Mouse (Mus musculus): ENCODE results near the gene Dst. TPM values are rescaled to one million over a fixed set of nuclear protein-coding genes. Genes with fewer than 3 reads are reported as not detected.
"Not testable (repeated sequence)": the region's sequence is repeated elsewhere in the genome, so short reads cannot be mapped to it uniquely, and the experiment has no call there.

The Dst gene
- total and polyA plus RNA-seq, 3 experiments = 9.1 to 28.0 (median 20.5) TPM

DNA sequence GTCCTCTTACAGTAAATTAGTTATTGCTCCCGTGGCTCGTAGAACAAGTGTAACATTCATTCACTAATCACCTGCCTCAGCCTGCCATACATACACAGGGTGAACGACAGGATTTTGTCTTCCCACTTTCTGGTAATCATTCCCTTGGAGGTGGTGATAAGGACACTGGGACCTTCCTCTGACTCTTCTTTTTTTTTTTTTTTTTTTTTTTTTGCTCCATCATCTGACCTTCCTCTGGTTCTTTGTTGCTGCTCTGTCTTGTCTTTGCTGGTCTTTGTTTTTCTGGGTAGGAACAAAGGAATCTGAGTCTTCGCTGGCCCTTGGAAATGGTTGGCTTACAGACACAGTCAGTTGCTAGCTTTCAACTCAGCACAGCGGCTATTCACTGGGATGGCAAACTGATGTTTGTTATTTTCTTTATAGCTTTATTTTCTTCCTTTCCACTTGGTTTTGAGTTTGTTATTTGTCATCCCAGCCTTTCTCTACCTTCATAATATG, 157.6 kb downstream of the Dst start:
- in situ Hi-C loops (cut with MboI; ENCODE audit: low pct_ligation_motif_present, low pct_unique_long_range_greater_than_20kb, low sequenced_read_pairs) (loop anchor here (5.0 kb wide), 1 partner anchor 33 kb away; no protein-coding TSS in a partner anchor), dilution Hi-C loops (cut with MboI; ENCODE audit: extremely low pct_ligation_motif_present, extremely low pct_unique_long_range_greater_than_20kb, low sequenced_read_pairs) (no loop called here)
- peaks cover 0 to 14% of the 10 kb centered on the region in 2 experiments; a peak in 2 of 4 replicates for H3K4me1 ChIP-seq (ENCODE audit: control insufficient read depth in 1 of 2, insufficient read depth in 2 of 2)
- no peak for DNase-seq (ENCODE audit: extremely low read depth)
- peaks cover 0 to 2% of the 10 kb centered on the region in 2 experiments for H3K36me3 ChIP-seq (replicated peaks in 1 of 2; ENCODE audit: control insufficient read depth in 1 of 2, insufficient read depth in 1 of 2, low read length in 1 of 2)
- H3K27me3 ChIP-seq (replicated peaks) = no peaks in the 10 kb centered on the region
- H3K79me2 ChIP-seq (replicated peaks; ENCODE audit: control insufficient read depth, extremely low read depth, insufficient read depth, poor library complexity, severe bottlenecking) = no peaks in the 10 kb centered on the region
- no peaks in the 10 kb centered on the region for H3K9me3 ChIP-seq (replicated peaks; ENCODE audit: low read length)
- no peak overlapping the region for H3K27ac ChIP-seq (ENCODE audit: insufficient read depth, low read depth)
- H3K9ac ChIP-seq (ENCODE audit: insufficient read depth, low read depth) = no peak overlapping the region
- H3K4me3 ChIP-seq (replicated peaks in 1 of 3; ENCODE audit: low read depth in 2 of 3, low read length in 2 of 3, poor library complexity in 1 of 3) = no peak overlapping the region
- TF ChIP-seq ZNF384 (IDR thresholded peaks at IDR 0.05; ENCODE audit: low read depth, low read length) = peak; percentile 34; the same call in 1 of the 2 replicates
- TF ChIP-seq PAX5 (IDR thresholded peaks at IDR 0.05; ENCODE audit: low read length) = no peak
- H3K4me2 ChIP-seq (ENCODE audit: insufficient read depth, low read depth, poor library complexity, severe bottlenecking) = no peak overlapping the region

DNA sequence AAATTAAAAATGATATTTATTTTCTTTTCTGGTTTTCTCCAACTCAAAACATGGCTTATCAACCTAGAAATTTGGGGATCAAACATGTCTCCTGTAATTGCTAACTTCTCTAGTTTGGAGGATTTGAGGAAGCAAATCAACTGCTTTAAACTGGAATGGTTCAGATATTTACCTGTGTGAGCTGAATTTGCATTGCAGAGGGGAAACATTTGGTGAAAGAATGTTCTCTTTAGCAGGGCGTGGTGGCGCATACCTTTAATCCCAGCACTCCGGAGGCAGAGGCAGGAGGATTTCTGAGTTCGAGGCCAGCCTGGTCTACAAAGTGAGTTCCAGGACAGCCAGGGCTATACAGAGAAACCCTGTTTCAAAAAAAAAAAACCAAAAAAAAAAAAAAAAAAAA, 158.4 kb downstream of the Dst start:
- H3K4me2 ChIP-seq (ENCODE audit: insufficient read depth, low read depth, poor library complexity, severe bottlenecking); DNase-seq (ENCODE audit: extremely low read depth); dilution Hi-C loops (cut with MboI; ENCODE audit: extremely low pct_ligation_motif_present, extremely low pct_unique_long_range_greater_than_20kb, low sequenced_read_pairs); H3K27ac ChIP-seq (ENCODE audit: insufficient read depth, low read depth); H3K9me3 ChIP-seq (replicated peaks; ENCODE audit: low read length); H3K36me3 ChIP-seq (replicated peaks in 1 of 2; ENCODE audit: control insufficient read depth in 1 of 2, insufficient read depth in 1 of 2, low read length in 1 of 2); H3K79me2 ChIP-seq (replicated peaks; ENCODE audit: control insufficient read depth, extremely low read depth, insufficient read depth, poor library complexity, severe bottlenecking); H3K27me3 ChIP-seq (replicated peaks); H3K4me3 ChIP-seq (replicated peaks in 1 of 3; ENCODE audit: low read depth in 2 of 3, low read length in 2 of 3, poor library complexity in 1 of 3); H3K9ac ChIP-seq (ENCODE audit: insufficient read depth, low read depth): not testable (repeated sequence)
- in situ Hi-C loops (cut with MboI; ENCODE audit: low pct_ligation_motif_present, low pct_unique_long_range_greater_than_20kb, low sequenced_read_pairs) = loop anchor here (5.0 kb wide), 1 partner anchor 34 kb away; no protein-coding TSS in a partner anchor
- peaks cover 0 to 17% of the 10 kb centered on the region in 2 experiments; a peak in 2 of 4 replicates for H3K4me1 ChIP-seq (ENCODE audit: control insufficient read depth in 1 of 2, insufficient read depth in 2 of 2)

GRCm38 (mm10) chr1:34068341-34068740, 160.3 kb downstream of the Dst start:
- dilution Hi-C loops (cut with MboI; ENCODE audit: extremely low pct_ligation_motif_present, extremely low pct_unique_long_range_greater_than_20kb, low sequenced_read_pairs) (no loop called here), in situ Hi-C loops (cut with MboI; ENCODE audit: low pct_ligation_motif_present, low pct_unique_long_range_greater_than_20kb, low sequenced_read_pairs) (loop anchor here (5.0 kb wide), 1 partner anchor 36 kb away; no protein-coding TSS in a partner anchor)
- Histone ChIP-seq H3K36me3 (replicated peaks in 1 of 2; ENCODE audit: control insufficient read depth in 1 of 2, insufficient read depth in 1 of 2, low read length in 1 of 2) (peaks cover 0 to 2% of the 10 kb centered on the region in 2 experiments), H3K9me3 (replicated peaks; ENCODE audit: low read length) (no peaks in the 10 kb centered on the region), H3K27me3 (replicated peaks) (no peaks in the 10 kb centered on the region), H3K4me3 (replicated peaks in 1 of 3; ENCODE audit: low read depth in 2 of 3, low read length in 2 of 3, poor library complexity in 1 of 3) (no peak overlapping the region), H3K4me1 (ENCODE audit: control insufficient read depth in 1 of 2, insufficient read depth in 2 of 2) (peaks cover 5 to 32% of the 10 kb centered on the region in 2 experiments; a peak in 3 of 4 replicates), H3K27ac (ENCODE audit: insufficient read depth, low read depth) (no peak overlapping the region), H3K4me2 (ENCODE audit: insufficient read depth, low read depth, poor library complexity, severe bottlenecking) (no peak overlapping the region), H3K79me2 (replicated peaks; ENCODE audit: control insufficient read depth, extremely low read depth, insufficient read depth, poor library complexity, severe bottlenecking) (no peaks in the 10 kb centered on the region), H3K9ac (ENCODE audit: insufficient read depth, low read depth) (no peak overlapping the region)
- TF ChIP-seq SMC3 (IDR thresholded peaks at IDR 0.05; ENCODE audit: low read depth, low read length) = peak; percentile 52
- TF ChIP-seq ETS1 (conservative IDR thresholded peaks at IDR 0.05; ENCODE audit: low read depth, low read length) = no peak
- no peak for TF ChIP-seq GABPA (IDR thresholded peaks at IDR 0.05; ENCODE audit: insufficient replicate concordance, low read depth, low read length)
- TF ChIP-seq ZC3H11A (IDR thresholded peaks at IDR 0.05; ENCODE audit: low read depth, low read length) = no peak
- no peak for TF ChIP-seq UBTF (IDR thresholded peaks at IDR 0.05; ENCODE audit: low read depth, low read length)
- peak; percentile 70 to 75 for TF ChIP-seq CTCF (conservative IDR thresholded peaks at IDR 0.05 in 1 of 2, IDR thresholded peaks at IDR 0.05 in 1 of 2; ENCODE audit: low read depth in 2 of 2, low read length in 2 of 2)
- TF ChIP-seq NELFE (IDR thresholded peaks at IDR 0.05; ENCODE audit: low read depth, low read length) = no peak
- no peak for TF ChIP-seq PAX5 (IDR thresholded peaks at IDR 0.05; ENCODE audit: low read length)
- no peak for TF ChIP-seq KAT2A (IDR thresholded peaks at IDR 0.05; ENCODE audit: insufficient replicate concordance, low read length)
- TF ChIP-seq RCOR1 (conservative IDR thresholded peaks at IDR 0.05; ENCODE audit: low read depth, low read length) = no peak
- TF ChIP-seq ELF1 (IDR thresholded peaks at IDR 0.05; ENCODE audit: low read depth, low read length) = no peak
- TF ChIP-seq MXI1 (IDR thresholded peaks at IDR 0.05; ENCODE audit: low read depth, low read length) = no peak
- TF ChIP-seq RAD21 (IDR thresholded peaks at IDR 0.05; ENCODE audit: low read depth, low read length) = peak; percentile 13
- TF ChIP-seq BHLHE40 (IDR thresholded peaks at IDR 0.05; ENCODE audit: low read depth, low read length) = no peak
- TF ChIP-seq POLR2AphosphoS2 (IDR thresholded peaks at IDR 0.05; ENCODE audit: low read depth, low read length) = no peak
- peak; percentile 30 for DNase-seq (ENCODE audit: extremely low read depth)
